Comparison of ENCODE assay signal across 8 mouse cellular contexts in the genomic region with DNA sequence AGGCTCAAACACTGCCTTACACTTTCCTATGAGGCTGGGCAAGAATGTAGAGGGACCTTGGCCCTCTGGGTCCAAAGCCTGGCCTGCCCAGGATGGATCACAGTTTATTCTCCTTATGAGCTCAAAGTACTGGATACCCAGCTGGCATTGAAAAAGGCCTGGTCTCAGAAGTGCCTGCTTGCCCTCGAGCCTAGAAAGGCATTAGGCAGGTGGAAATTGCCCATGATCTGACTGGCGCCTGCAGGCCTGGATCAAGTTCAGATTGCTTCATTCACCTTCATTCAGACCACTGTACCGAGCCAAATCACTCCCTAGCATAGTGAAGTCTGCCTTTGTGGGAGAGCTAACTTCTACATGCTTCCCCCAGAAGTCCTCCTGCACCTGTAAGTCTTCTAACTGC. TPM values are rescaled to one million over a fixed set of nuclear protein-coding genes. Genes with fewer than 3 reads are reported as not detected.
DNase-seq lines count a peak whose midpoint lies in the region; ATAC-seq and TF ChIP-seq lines count a peak whose summit lies in the region.

No protein-coding gene starts in this region.

- no peak for TF ChIP-seq POLR2A in cortical plate, adult 2 months (IDR thresholded peaks at IDR 0.05; ENCODE audit: extremely low read depth, insufficient read depth, low read length)

- intact Hi-C loops in left cerebral cortex, postnatal 10 days (cut with DNase I): no loop called here

- H3K9me3 ChIP-seq in intestine, embryonic 14.5 days (ENCODE audit: control insufficient read depth, low read length): no peaks in the 10 kb centered on the region

- H3K4me2 ChIP-seq in intestine, embryonic 14.5 days (ENCODE audit: low read length): peak overlapping the region; percentile 82

- no peak for DNase-seq in layer of hippocampus, adult 2 months (ENCODE audit: low spot score in 2 of 2)
- DNase-seq in layer of hippocampus, postnatal 14 days (ENCODE audit: low spot score in 2 of 2): no peak
- no peak for DNase-seq in intestine, embryonic 14.5 days (ENCODE audit: low spot score)
- no peak for DNase-seq in right cerebral cortex, postnatal 36 days (ENCODE audit: low spot score in 2 of 2)
- no peak for DNase-seq in left cerebral cortex, postnatal 10 days (ENCODE audit: extremely low spot score in 1 of 2, low spot score in 2 of 2)
- DNase-seq in right cerebral cortex, postnatal 25 days: no peak

- H3K27ac ChIP-seq in layer of hippocampus, adult 2 months: peak overlapping the region; percentile 98
- H3K27ac ChIP-seq in cortical plate, adult 2 months (ENCODE audit: insufficient read depth, low read length): no peak overlapping the region
- no peak overlapping the region for H3K27ac ChIP-seq in intestine, embryonic 14.5 days (ENCODE audit: low read depth)
- no peak overlapping the region for H3K27ac ChIP-seq in macrophage

- no peak overlapping the region for H3K9ac ChIP-seq in intestine, embryonic 14.5 days (ENCODE audit: low read length)

- H3K79me2 ChIP-seq in macrophage (ENCODE audit: inconsistent target): peaks cover 58% of the 10 kb centered on the region

- WGBS in intestine, embryonic 14.5 days: 81% methylated on average over 3 of the region's 3 CpGs
- 71% methylated on average over 3 of the region's 3 CpGs for WGBS in macrophage (ENCODE audit: missing documents)

- peak overlapping the region; percentile 59 for H3K4me3 ChIP-seq in layer of hippocampus, adult 2 months
- H3K4me3 ChIP-seq in cortical plate, adult 2 months (ENCODE audit: insufficient read depth, low read length): peak overlapping the region; percentile 89
- no peak overlapping the region for H3K4me3 ChIP-seq in intestine, embryonic 14.5 days (ENCODE audit: low read depth, low read length)
- peak overlapping the region; percentile 62; the same call in 1 of the 2 replicates for H3K4me3 ChIP-seq in macrophage (ENCODE audit: inconsistent target)

- ATAC-seq in intestine, embryonic 14.5 days (replicated peaks; ENCODE audit: low FRiP score, low TSS enrichment, low read depth): no peak

- no peak for TF ChIP-seq CTCF in layer of hippocampus, adult 2 months (conservative IDR thresholded peaks at IDR 0.05)
- no peak for TF ChIP-seq CTCF in cortical plate, adult 2 months (IDR thresholded peaks at IDR 0.05; ENCODE audit: extremely low read depth, insufficient read depth, low read length)

- H3K27me3 ChIP-seq in intestine, embryonic 14.5 days (replicated peaks; ENCODE audit: control insufficient read depth, insufficient read depth, low read length): no peaks in the 10 kb centered on the region

- peaks cover 10% of the 10 kb centered on the region for H3K4me1 ChIP-seq in cortical plate, adult 2 months (ENCODE audit: control insufficient read depth, insufficient read depth, low read length)
- H3K4me1 ChIP-seq in intestine, embryonic 14.5 days (replicated peaks; ENCODE audit: control insufficient read depth, insufficient read depth, low read length): no peaks in the 10 kb centered on the region

- H3K36me3 ChIP-seq in intestine, embryonic 14.5 days (ENCODE audit: control insufficient read depth, insufficient read depth, low read length): no peaks in the 10 kb centered on the region
- H3K36me3 ChIP-seq in macrophage (ENCODE audit: inconsistent target): no peaks in the 10 kb centered on the region

RNA-seq across cellular contexts. Expression of a gene that starts 22.3 kb away (rescaled TPM):
- total RNA-seq in layer of hippocampus, adult 2 months (2021): 10 to 100 TPM; 65.3 to 67.2 TPM
- total RNA-seq in layer of hippocampus, postnatal 14 days (2021): 10 to 100 TPM; 54.2 to 67.8 TPM
- 33.0 and 35.1 TPM in 2 replicates for polyA plus RNA-seq in cortical plate, adult 2 months (2012; rRNA removed)
- polyA plus RNA-seq in intestine, embryonic 14.5 days (2014; fragmentation: Nextera tagmentation; extraction: Ambion mirVana): 17.6 and 18.2 TPM in 2 replicates
- 10 to 100 TPM in 24 of 26 experiments, 1 to 10 TPM in 2; 8.7 to 41.2 (median 24.2) TPM for total RNA-seq in macrophage (2018; cell fraction: chromatin; rRNA removed)
- 10 to 100 TPM in 24 of 26 experiments, 1 to 10 TPM in 2; 8.2 to 21.6 (median 15.2) TPM for total RNA-seq in macrophage (2018; cell fraction: cytosol; rRNA removed)
- total RNA-seq in macrophage (2018; cell fraction: nucleus; rRNA removed): 10 to 100 TPM; 12.0 to 37.8 (median 24.3) TPM
- polyA plus RNA-seq in macrophage (2018): 7.5 to 13.5 TPM (median 13.1 TPM) in 3 replicates
- 10 to 100 TPM; 49.2 to 55.0 TPM for total RNA-seq in left cerebral cortex, postnatal 10 days (2021)

RNA-seq across cellular contexts. Expression of a gene that starts 24.4 kb away (rescaled TPM):
- total RNA-seq in layer of hippocampus, adult 2 months (2021): 10 to 100 TPM; 57.3 to 61.4 TPM
- total RNA-seq in layer of hippocampus, postnatal 14 days (2021): 10 to 100 TPM; 73.1 to 76.8 TPM
- polyA plus RNA-seq in cortical plate, adult 2 months (2012; rRNA removed): 96.6 and 109 TPM in 2 replicates
- 229 and 246 TPM in 2 replicates for polyA plus RNA-seq in intestine, embryonic 14.5 days (2014; fragmentation: Nextera tagmentation; extraction: Ambion mirVana)
- 10 to 100 TPM in 16 of 26 experiments, 1 to 10 TPM in 10; 4.1 to 21.8 (median 10.8) TPM for total RNA-seq in macrophage (2018; cell fraction: chromatin; rRNA removed)
- 10 to 100 TPM; 29.8 to 63.8 (median 45.7) TPM for total RNA-seq in macrophage (2018; cell fraction: cytosol; rRNA removed)
- total RNA-seq in macrophage (2018; cell fraction: nucleus; rRNA removed): 10 to 100 TPM in 22 of 26 experiments, 1 to 10 TPM in 4; 6.1 to 35.9 (median 16.6) TPM
- polyA plus RNA-seq in macrophage (2018): 12.0 to 55.7 TPM (median 43.6 TPM) in 3 replicates
- total RNA-seq in left cerebral cortex, postnatal 10 days (2021): 100 to 1,000 TPM in 1 of 2 experiments, 10 to 100 TPM in 1; 95.4 to 101 TPM

RNA-seq across cellular contexts. Expression of a gene that starts 48.4 kb away (rescaled TPM):
- 10 to 100 TPM; 74.6 to 80.0 TPM for total RNA-seq in layer of hippocampus, adult 2 months (2021)
- total RNA-seq in layer of hippocampus, postnatal 14 days (2021): 10 to 100 TPM; 83.4 to 86.0 TPM
- 78.1 and 82.8 TPM in 2 replicates for polyA plus RNA-seq in cortical plate, adult 2 months (2012; rRNA removed)
- 116 and 126 TPM in 2 replicates for polyA plus RNA-seq in intestine, embryonic 14.5 days (2014; fragmentation: Nextera tagmentation; extraction: Ambion mirVana)
- 100 to 1,000 TPM in 22 of 26 experiments, 10 to 100 TPM in 4; 52.4 to 324 (median 184) TPM for total RNA-seq in macrophage (2018; cell fraction: chromatin; rRNA removed)
- 100 to 1,000 TPM; 112 to 283 (median 177) TPM for total RNA-seq in macrophage (2018; cell fraction: cytosol; rRNA removed)
- total RNA-seq in macrophage (2018; cell fraction: nucleus; rRNA removed): 100 to 1,000 TPM in 20 of 26 experiments, 10 to 100 TPM in 6; 63.8 to 229 (median 124) TPM
- polyA plus RNA-seq in macrophage (2018): 170 to 177 TPM (median 175 TPM) in 3 replicates
- total RNA-seq in left cerebral cortex, postnatal 10 days (2021): 10 to 100 TPM; 86.9 to 89.1 TPM
